Mouse (Mus musculus): ENCODE results near the gene Tmem161b. TPM values are rescaled to one million over a fixed set of nuclear protein-coding genes. Genes with fewer than 3 reads are reported as not detected.

The Tmem161b gene
- total and polyA plus RNA-seq, 3 experiments = 10.9 to 16.7 TPM; not detected in 1

GRCm38 (mm10) chr13:84285559-84285945 is 63.5 kb downstream of the Tmem161b start:
- H3K4me3 ChIP-seq (ENCODE audit: control insufficient read depth in 1 of 2, insufficient read depth in 1 of 2, low read depth in 2 of 2, low read length in 2 of 2) = no peak overlapping the region
- H3K4me1 ChIP-seq (ENCODE audit: control insufficient read depth in 1 of 2, insufficient read depth in 2 of 2, low read length in 2 of 2) = peaks cover 0 to 2% of the 10 kb centered on the region in 2 experiments; a peak in 1 of 4 replicates
- DNase-seq (ENCODE audit: low read depth, low spot score) = no peak
- no peak overlapping the region for H3K27ac ChIP-seq (ENCODE audit: control insufficient read depth, low read depth, low read length)
- H3K79me2 ChIP-seq (ENCODE audit: control insufficient read depth, insufficient read depth, low read length, poor library complexity) = no peaks in the 10 kb centered on the region
- H3K36me3 ChIP-seq (ENCODE audit: control insufficient read depth in 1 of 2, insufficient read depth in 2 of 2, low read length in 2 of 2) = peaks cover 3 to 20% of the 10 kb centered on the region in 2 experiments
- TF ChIP-seq ELF1 (IDR thresholded peaks at IDR 0.05; ENCODE audit: low read depth, low read length) (no peak), NELFE (IDR thresholded peaks at IDR 0.05; ENCODE audit: low read depth, low read length) (no peak), NRF1 (IDR thresholded peaks at IDR 0.05; ENCODE audit: insufficient read depth, low read depth, low read length, poor library complexity, severe bottlenecking) (no peak), MYB (IDR thresholded peaks at IDR 0.05; ENCODE audit: low read depth, low read length) (no peak), MYC (IDR thresholded peaks at IDR 0.05; ENCODE audit: low read depth, low read length) (no peak), USF2 (IDR thresholded peaks at IDR 0.05; ENCODE audit: borderline replicate concordance in 1 of 2, insufficient read depth in 1 of 2, low read depth in 1 of 2, low read length in 2 of 2) (no peak), E2F4 (IDR thresholded peaks at IDR 0.05; ENCODE audit: borderline replicate concordance, low read depth, low read length) (no peak)
- H3K27me3 ChIP-seq (ENCODE audit: control insufficient read depth in 1 of 2, insufficient read depth in 2 of 2, low read length in 2 of 2) = no peaks in the 10 kb centered on the region
- H3K9me3 ChIP-seq (replicated peaks; ENCODE audit: insufficient read depth, low read length) = no peaks in the 10 kb centered on the region
- no peak overlapping the region for H3K9ac ChIP-seq (ENCODE audit: control insufficient read depth, low read depth, low read length, poor library complexity, severe bottlenecking)

DNA sequence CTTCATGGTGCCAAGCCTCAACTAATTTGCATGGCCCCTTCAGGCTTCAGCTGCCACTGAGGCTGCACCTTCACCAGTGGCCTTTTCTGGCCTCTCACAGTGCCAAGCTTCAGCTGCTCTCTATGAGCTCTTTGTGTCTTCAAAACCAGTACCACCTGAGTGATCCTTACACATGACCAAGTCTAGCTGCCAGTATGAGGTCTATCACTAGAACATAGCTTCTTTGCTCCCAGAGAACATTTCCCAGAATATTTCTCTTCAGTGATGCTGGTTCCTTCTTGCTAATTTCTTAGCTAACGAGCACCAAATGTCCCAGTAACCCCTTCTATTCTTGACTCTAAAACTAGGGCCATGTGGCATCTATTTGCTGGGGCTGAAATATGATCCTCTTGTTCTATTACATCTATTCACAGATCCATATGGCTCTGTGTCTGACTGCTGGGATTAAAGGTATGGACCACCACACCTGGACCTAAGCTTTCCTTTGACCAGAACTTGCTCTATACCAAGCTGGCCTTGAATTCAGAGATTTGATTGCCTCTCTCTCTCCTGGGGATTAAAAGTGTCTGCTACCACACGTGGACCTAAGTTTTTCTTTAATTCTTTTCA is 77.5 kb downstream of the Tmem161b start:
- peaks cover 0 to 2% of the 10 kb centered on the region in 2 experiments; a peak in 2 of 4 replicates for H3K36me3 ChIP-seq (ENCODE audit: control insufficient read depth in 1 of 2, insufficient read depth in 2 of 2, low read length in 2 of 2)
- H3K27me3 ChIP-seq (ENCODE audit: control insufficient read depth in 1 of 2, insufficient read depth in 2 of 2, low read length in 2 of 2) = no peaks in the 10 kb centered on the region
- H3K9ac ChIP-seq (ENCODE audit: control insufficient read depth, low read depth, low read length, poor library complexity, severe bottlenecking) = no peak overlapping the region
- no peak overlapping the region for H3K27ac ChIP-seq (ENCODE audit: control insufficient read depth, low read depth, low read length)
- no peaks in the 10 kb centered on the region for H3K9me3 ChIP-seq (replicated peaks; ENCODE audit: insufficient read depth, low read length)
- no peaks in the 10 kb centered on the region for H3K4me1 ChIP-seq (ENCODE audit: control insufficient read depth in 1 of 2, insufficient read depth in 2 of 2, low read length in 2 of 2)
- H3K4me3 ChIP-seq (ENCODE audit: control insufficient read depth in 1 of 2, insufficient read depth in 1 of 2, low read depth in 2 of 2, low read length in 2 of 2) = no peak overlapping the region
- no peak for DNase-seq (ENCODE audit: low read depth, low spot score)
- TF ChIP-seq CTCF (IDR thresholded peaks at IDR 0.05 in 2 of 3, conservative IDR thresholded peaks at IDR 0.05 in 1 of 3; ENCODE audit: control insufficient read depth in 1 of 3, insufficient read depth in 1 of 3, low read depth in 2 of 3, low read length in 3 of 3, poor library complexity in 1 of 3, severe bottlenecking in 1 of 3) (no peak), NELFE (IDR thresholded peaks at IDR 0.05; ENCODE audit: low read depth, low read length) (no peak), GATA1 (IDR thresholded peaks at IDR 0.05; ENCODE audit: low read depth, low read length) (no peak), POLR2AphosphoS5 (IDR thresholded peaks at IDR 0.05; ENCODE audit: borderline replicate concordance, low read depth, low read length) (no peak), KAT2A (conservative IDR thresholded peaks at IDR 0.05; ENCODE audit: low read depth, low read length) (no peak), UBTF (IDR thresholded peaks at IDR 0.05; ENCODE audit: borderline replicate concordance, insufficient read depth, low read depth, low read length) (no peak), ZC3H11A (IDR thresholded peaks at IDR 0.05; ENCODE audit: low read depth, low read length) (no peak), MAZ (IDR thresholded peaks at IDR 0.05; ENCODE audit: low read depth, low read length) (no peak), ZKSCAN1 (IDR thresholded peaks at IDR 0.05; ENCODE audit: low read depth, low read length) (no peak), USF2 (IDR thresholded peaks at IDR 0.05; ENCODE audit: borderline replicate concordance in 1 of 2, insufficient read depth in 1 of 2, low read depth in 1 of 2, low read length in 2 of 2) (no peak), MAX (IDR thresholded peaks at IDR 0.05; ENCODE audit: low read length) (no peak), JUND (IDR thresholded peaks at IDR 0.05; ENCODE audit: low read depth, low read length) (no peak), SMC3 (IDR thresholded peaks at IDR 0.05; ENCODE audit: low read depth, low read length) (no peak), RCOR1 (IDR thresholded peaks at IDR 0.05; ENCODE audit: low read depth, low read length) (no peak)
- no peaks in the 10 kb centered on the region for H3K79me2 ChIP-seq (ENCODE audit: control insufficient read depth, insufficient read depth, low read length, poor library complexity)
